22 mouse cellular contexts compared by ENCODE assay signal in genomic region chr6:12358737-12359136, GRCm38 (mm10).
A peak's percentile ranks its signal among the peaks of the same experiment; 100 is the strongest.
DNase-seq lines count a peak whose midpoint lies in the region; ATAC-seq and TF ChIP-seq lines count a peak whose summit lies in the region.
"Had no signal": no experiment of that assay in that cellular context is flagged by ENCODE, and none has a peak within 500 bp of the region (broad histone marks: within the 10 kb centered on the region; RNA-seq: fewer than 3 reads in every experiment).

No protein-coding gene starts in this region.

- no peak overlapping the region for H3K4me2 ChIP-seq in limb, embryonic 11.5 days (ENCODE audit: low read depth, severe bottlenecking)
- no peak overlapping the region for H3K4me2 ChIP-seq in limb, embryonic 14.5 days (replicated peaks; ENCODE audit: low read depth, low read length, severe bottlenecking)
- H3K4me2 ChIP-seq: embryonic facial prominence, embryonic 15.5 days; forebrain, embryonic 15.5 days; heart, embryonic 11.5 days; heart, embryonic 15.5 days; hindbrain, embryonic 14.5 days had no signal

- H3K9ac ChIP-seq in limb, embryonic 11.5 days (ENCODE audit: low read length): no peak overlapping the region
- no peak overlapping the region for H3K9ac ChIP-seq in limb, embryonic 14.5 days (ENCODE audit: low read depth, low read length, severe bottlenecking)
- H3K9ac ChIP-seq: embryonic facial prominence, embryonic 15.5 days; forebrain, embryonic 15.5 days; heart, embryonic 15.5 days; hindbrain, embryonic 14.5 days had no signal

- ATAC-seq in limb, embryonic 11.5 days (ENCODE audit: insufficient number of reproducible peaks, low FRiP score, low TSS enrichment, low read depth): peak; percentile 65; the same call in 1 of the 2 replicates
- no peak for ATAC-seq in limb, embryonic 14.5 days (ENCODE audit: low FRiP score, low read depth)
- ATAC-seq: forebrain, embryonic 15.5 days had no signal

- H3K36me3 ChIP-seq in limb, embryonic 11.5 days (ENCODE audit: control insufficient read depth, insufficient read depth, low read length): no peaks in the 10 kb centered on the region
- no peaks in the 10 kb centered on the region for H3K36me3 ChIP-seq in limb, embryonic 10.5 days
- no peaks in the 10 kb centered on the region for H3K36me3 ChIP-seq in limb, embryonic 14.5 days (ENCODE audit: control insufficient read depth, insufficient read depth, low read length)
- H3K36me3 ChIP-seq: embryonic facial prominence, embryonic 15.5 days; forebrain, embryonic 15.5 days; heart, embryonic 15.5 days had no signal

- no peaks in the 10 kb centered on the region for H3K27me3 ChIP-seq in limb, embryonic 11.5 days (ENCODE audit: control insufficient read depth, insufficient read depth, low read length)
- no peaks in the 10 kb centered on the region for H3K27me3 ChIP-seq in limb, embryonic 10.5 days (ENCODE audit: low read depth, poor library complexity, severe bottlenecking)
- no peaks in the 10 kb centered on the region for H3K27me3 ChIP-seq in limb, embryonic 14.5 days (ENCODE audit: control insufficient read depth, insufficient read depth, low read length)
- H3K27me3 ChIP-seq: CH12.LX; embryonic facial prominence, embryonic 15.5 days; forebrain, embryonic 15.5 days; heart, embryonic 15.5 days had no signal

- H3K9me3 ChIP-seq in limb, embryonic 11.5 days (ENCODE audit: control insufficient read depth, low read length): no peaks in the 10 kb centered on the region
- no peaks in the 10 kb centered on the region for H3K9me3 ChIP-seq in limb, embryonic 10.5 days (replicated peaks)
- H3K9me3 ChIP-seq in limb, embryonic 14.5 days (ENCODE audit: control insufficient read depth, low read length): no peaks in the 10 kb centered on the region
- H3K9me3 ChIP-seq: embryonic facial prominence, embryonic 15.5 days; forebrain, embryonic 15.5 days; heart, embryonic 15.5 days had no signal

- no peak overlapping the region for H3K27ac ChIP-seq in limb, embryonic 11.5 days (replicated peaks; ENCODE audit: low read depth, low read length)
- no peak overlapping the region for H3K27ac ChIP-seq in limb, embryonic 10.5 days
- no peak overlapping the region for H3K27ac ChIP-seq in limb, embryonic 14.5 days (replicated peaks; ENCODE audit: low read depth, low read length)
- H3K27ac ChIP-seq: embryonic facial prominence, embryonic 15.5 days; forebrain, embryonic 15.5 days; heart, adult 2 months; heart, embryonic 15.5 days; hindbrain, embryonic 14.5 days had no signal

- WGBS in limb, embryonic 11.5 days: 29% methylated on average over 2 of the region's 2 CpGs
- WGBS in limb, embryonic 10.5 days: 30% methylated on average over 2 of the region's 2 CpGs
- WGBS in limb, embryonic 14.5 days: 21% methylated on average over 2 of the region's 2 CpGs

- DNase-seq in embryo, embryonic 10.5 days (ENCODE audit: low spot score): peak; percentile 18
- no peak for DNase-seq in embryo, embryonic 10 days (ENCODE audit: low spot score)
- no peak for DNase-seq in limb, embryonic 11.5 days (ENCODE audit: low spot score)
- no peak for DNase-seq in limb, embryonic 10.5 days (ENCODE audit: low spot score)
- DNase-seq in limb, embryonic 14.5 days (ENCODE audit: low spot score): peak; percentile 37
- DNase-seq in heart, adult 18-20 months: no peak
- DNase-seq in natural killer cell, adult 2 months (ENCODE audit: low spot score in 2 of 2): no peak
- DNase-seq: adrenal gland, adult 2 months; adrenal gland, postnatal 25 days; cerebellum, adult 18-20 months; cerebellum, adult 9-11 months; cerebellum, postnatal 36 days; gastrocnemius, postnatal 10 days; heart, adult 2 months; heart, postnatal 14 days had no signal

- H3K4me1 ChIP-seq in limb, embryonic 11.5 days (ENCODE audit: control insufficient read depth, insufficient read depth, low read length): no peaks in the 10 kb centered on the region
- no peaks in the 10 kb centered on the region for H3K4me1 ChIP-seq in limb, embryonic 10.5 days
- H3K4me1 ChIP-seq in limb, embryonic 14.5 days (ENCODE audit: control insufficient read depth, insufficient read depth, low read length): no peaks in the 10 kb centered on the region
- H3K4me1 ChIP-seq: embryonic facial prominence, embryonic 15.5 days; forebrain, embryonic 15.5 days; heart, embryonic 15.5 days had no signal

- no peak overlapping the region for H3K4me3 ChIP-seq in limb, embryonic 11.5 days (ENCODE audit: low read depth, low read length)
- no peak overlapping the region for H3K4me3 ChIP-seq in limb, embryonic 10.5 days
- H3K4me3 ChIP-seq in limb, embryonic 14.5 days (replicated peaks; ENCODE audit: low read length): no peak overlapping the region
- H3K4me3 ChIP-seq: embryonic facial prominence, embryonic 15.5 days; erythroblast, embryonic 14.5 days; forebrain, embryonic 15.5 days; heart, adult 2 months; heart, embryonic 15.5 days had no signal

- TF ChIP-seq POLR2A in limb, embryonic 14.5 days (IDR thresholded peaks at IDR 0.05; ENCODE audit: borderline replicate concordance, extremely low read depth, insufficient read depth, insufficient read length): no peak

Comparison
In these comparisons a context has a peak if more than half of its experiments do, and no peak if none do; other contexts are left out.
1. DNase-seq: peak in embryo, embryonic 10.5 days (single experiment) and limb, embryonic 14.5 days (single experiment); none in embryo, embryonic 10 days (single experiment), limb, embryonic 11.5 days (single experiment), limb, embryonic 10.5 days (single experiment), heart, adult 18-20 months (0 of 2) and natural killer cell, adult 2 months (0 of 2).